Mouse (Mus musculus): ENCODE results near the gene Gm45713.
"Not testable (repeated sequence)": the region's sequence is repeated elsewhere in the genome, so short reads cannot be mapped to it uniquely, and the experiment has no call there.

The Gm45713 gene

DNA sequence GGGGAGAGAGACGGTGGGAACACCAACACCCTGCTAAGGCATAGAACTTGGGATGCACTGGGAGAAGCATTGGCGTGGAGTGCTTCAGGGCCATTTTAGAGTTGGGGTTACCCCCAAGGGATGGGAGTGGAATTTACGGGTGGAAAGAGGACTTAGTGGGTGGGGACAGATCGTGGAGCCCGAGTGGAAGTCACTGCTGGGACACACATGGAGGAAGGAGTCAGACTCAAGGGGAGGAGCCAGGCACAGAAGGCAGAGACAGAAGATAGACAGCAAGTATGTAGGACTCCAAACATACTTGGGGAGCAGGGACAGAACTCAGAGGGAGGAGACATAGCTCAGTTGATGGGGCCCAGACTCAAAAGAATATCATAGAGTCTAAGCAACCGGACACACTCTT is 26.5 kb upstream of the Gm45713 start:
- no peak for DNase-seq

DNA sequence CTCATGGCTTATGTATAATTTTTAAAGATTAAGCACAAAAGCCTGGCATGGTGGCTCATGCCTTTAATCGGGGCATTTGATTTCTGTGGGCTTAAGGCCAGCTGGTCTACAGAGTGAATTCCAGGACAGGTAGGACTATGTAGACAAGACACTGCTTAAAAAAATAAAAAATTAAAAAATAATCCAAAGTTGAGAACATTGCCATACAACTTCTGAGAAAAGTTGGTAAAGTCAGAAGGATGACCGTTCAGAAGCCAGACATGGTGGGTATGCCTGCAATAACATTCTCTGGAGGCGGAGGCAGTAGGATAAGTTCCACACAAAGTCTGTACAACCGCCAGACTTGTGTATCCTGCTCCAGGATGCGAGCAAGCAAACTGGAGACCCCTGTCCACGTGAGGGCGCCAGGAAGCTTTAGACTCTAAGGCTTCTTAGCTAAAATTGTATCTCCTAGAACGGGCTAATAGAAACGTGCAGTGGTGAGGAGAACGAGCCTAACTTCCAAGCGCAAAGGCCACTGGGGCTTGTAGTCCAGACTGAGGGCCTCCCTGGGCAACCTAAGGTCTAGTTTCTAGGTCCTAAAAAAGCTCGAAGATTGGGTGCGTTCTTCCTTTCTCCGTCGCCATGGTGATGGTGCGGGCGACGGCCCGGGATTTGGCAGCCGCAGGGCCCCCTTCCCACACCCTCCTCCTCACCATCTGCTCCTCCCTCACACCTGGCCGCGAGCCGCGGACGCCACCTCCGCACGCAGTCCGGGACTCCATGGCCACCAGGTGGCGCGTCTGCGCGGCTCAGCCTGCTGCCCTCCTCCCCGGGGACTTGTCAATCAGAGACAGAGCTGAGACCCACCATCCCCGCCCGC is 25.8 kb upstream of the Gm45713 start:
- peak; percentile 91 for DNase-seq

DNA sequence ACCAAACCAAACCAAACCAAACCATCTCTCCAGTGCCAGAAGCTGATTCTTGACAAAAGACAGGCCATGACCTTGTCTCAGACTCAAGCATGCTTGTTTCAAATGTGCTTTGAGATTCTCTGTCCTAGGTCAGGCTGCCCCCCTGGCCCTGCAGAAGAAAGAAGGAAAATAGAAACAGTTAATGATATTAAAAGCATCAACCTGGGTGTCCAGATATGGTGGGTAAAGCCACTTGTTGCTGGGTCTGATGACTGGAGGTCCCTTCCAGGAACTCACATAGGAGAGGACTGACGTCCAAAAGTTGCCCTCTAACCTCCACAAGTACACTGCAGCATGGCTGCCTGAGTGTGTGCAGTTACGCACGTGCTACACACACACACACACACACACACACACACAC is 24.8 kb upstream of the Gm45713 start:
- no peak for DNase-seq

DNA sequence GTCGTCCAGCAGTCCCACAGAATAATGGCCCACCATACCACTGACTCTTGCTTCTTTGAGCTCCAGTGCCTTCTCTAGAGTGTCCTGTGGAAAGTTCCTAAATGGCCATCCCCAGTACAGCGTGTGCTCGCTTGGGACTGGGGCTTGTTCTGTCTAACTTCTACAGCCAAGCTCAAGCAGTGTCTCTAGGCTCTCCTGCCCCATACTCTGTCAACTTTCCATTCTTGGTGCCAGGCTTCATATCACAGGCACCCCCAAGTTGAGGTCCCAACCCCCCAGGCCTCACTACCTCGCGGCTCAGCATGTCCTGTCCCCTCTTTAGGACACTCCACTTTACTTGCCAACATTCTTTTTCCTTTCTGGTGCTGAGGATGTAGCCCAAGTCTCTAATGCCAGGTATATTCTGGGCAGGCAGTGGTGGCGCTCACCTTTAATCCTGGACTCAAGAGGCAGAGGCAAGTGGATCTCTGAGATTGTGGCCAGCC is 24.3 kb upstream of the Gm45713 start:
- no peak for DNase-seq

DNA sequence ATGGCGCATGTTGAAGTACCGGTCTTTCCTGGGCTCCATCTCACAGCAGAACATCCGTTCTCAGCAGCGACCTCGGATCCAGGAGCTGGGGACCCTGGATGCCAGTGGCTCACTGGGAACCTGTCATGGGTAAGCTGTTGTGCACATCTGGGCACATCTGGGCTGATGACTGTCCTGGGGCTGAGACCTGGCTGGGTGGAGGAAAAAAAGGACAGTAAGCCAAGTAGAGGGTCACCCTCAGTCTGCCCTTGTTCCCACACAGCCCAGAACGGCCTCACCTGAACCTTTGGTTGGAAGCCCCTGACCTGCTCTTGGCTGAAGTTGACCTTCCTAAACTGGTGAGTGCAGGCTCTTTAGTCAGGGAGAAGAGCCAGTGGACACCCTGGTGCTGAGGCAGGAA is 23.0 kb upstream of the Gm45713 start:
- DNase-seq = no peak

DNA sequence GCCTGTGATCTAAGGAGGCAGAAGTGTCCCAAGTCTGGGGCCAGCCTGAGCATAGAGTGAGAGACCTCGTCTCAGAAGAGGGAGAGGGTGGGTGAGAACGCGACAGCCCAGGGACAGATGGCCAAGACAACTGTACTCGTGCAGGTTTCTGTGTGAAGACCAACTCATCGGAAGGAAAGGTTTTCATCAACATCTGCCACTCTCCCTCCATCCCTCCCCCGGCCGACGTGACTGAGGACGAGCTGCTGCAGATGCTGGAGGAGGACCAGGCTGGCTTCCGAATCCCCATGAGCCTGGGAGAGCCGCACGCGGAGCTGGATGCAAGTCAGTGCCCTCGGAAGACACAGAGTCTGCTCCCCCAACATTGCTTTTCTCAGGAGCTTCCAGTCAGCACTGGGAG is 21.4 kb upstream of the Gm45713 start:
- DNase-seq = no peak

DNA sequence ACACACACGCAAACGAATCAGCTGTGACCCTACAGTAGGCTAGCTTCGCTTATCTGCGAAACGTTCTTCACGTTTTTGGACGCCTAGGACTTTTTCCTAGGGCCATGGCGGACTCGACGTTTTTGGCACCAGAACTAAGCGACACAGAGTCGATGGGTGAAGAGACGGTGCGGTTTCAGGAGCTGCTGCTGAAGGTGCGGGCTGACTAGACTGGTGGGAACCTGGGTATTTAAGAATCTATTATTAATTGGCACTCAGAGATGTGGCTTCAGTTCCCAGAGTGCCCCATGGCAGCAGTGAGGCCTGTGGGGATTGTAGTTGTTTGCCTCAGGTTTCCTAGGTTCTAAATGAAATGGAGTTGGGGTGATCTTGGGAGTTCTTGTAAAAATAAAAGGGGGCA is 20.2 kb upstream of the Gm45713 start:
- no peak for DNase-seq

DNA sequence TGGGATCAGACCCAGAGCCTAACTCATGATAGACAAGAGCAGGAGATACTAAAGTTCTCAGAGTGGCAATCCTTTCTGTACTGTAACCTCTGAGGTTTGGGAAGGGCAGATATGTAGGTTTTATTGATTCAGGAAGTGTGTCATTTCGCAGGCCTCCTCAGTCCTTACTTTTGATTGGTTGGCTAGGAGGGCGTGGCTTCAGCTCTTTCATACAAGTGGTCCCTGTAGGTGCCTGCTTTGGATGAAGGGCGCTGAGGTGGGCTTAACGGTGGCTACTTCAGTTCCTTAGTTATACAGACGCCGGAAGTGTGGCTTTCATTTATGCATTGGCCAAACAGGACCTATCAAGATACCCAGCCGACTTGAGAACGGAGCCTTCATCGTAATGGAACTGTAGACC is 19.6 kb upstream of the Gm45713 start:
- DNase-seq = no peak

DNA sequence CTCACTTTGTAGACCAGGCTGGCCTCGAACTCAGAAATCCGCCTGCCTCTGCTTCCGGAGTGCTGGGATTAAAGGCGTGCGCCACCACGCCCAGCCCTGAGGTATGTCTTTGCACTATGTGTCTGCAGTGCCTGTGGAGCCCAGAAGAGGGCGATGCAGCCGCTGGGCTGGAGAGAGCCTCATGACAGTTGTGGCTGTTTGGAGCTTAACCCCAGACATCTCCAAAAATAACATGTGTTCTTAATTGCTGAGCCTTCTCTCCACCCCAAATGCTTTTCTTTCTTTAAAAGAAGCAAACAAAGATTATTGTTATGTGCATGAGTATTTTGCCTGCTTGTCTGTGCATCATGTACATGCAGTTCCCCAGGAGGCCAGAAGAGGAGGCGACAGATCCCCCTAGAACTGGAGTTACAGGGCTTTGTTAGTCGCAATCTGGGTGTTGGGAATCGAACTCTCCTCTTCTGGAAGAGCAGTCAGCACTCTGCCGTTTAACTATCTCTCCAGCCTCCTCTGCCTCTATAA is 19.0 kb upstream of the Gm45713 start:
- DNase-seq = peak; percentile 67

DNA sequence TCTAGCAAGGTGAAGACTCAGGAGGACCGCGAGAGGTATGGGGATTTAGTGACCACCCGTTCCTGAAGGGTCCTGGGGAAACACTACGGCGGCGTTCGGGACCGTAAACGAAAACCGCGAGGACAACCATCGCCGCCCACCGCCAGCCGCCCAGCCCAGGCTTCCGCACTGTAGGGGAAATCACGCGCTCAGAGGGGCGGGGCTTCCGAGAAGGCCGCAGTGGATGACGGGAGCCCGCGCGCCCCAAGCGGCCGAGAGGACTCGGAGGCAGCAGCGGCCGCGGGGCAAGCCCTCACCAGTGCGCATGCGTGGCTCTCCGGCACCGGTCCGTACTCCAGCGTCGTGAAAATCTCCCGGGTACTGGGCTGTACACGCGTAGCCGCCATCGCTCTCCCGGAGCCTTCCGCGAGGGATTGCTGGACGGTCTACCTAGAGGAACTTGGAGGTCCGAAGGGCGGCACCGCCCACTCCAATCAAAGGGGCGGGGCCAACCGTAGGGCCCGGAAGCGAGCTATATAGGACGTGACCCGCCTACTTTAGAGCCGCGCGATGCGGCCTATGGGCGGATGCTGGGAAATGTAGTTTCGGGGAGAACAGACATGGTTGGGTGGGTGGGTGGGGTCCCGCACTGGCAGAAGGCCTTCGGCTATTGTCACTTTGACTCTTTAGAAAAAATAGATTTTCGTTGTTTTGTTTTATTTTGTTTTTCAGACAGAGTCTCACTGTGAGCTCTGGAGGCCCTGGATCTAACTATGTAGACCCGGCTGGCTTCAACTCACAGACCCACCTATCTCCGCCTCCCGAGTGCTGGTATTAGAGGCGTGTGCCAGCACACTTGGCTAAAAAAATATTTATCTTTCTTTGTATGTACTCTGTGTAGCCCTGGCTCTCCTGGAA is 18.3 kb upstream of the Gm45713 start, which contains the start of the genes Pih1d1 and Aldh16a1:
Gene Pih1d1, plus strand, starts transcription at position 208 of the 897 bp plus-strand sequence.
Gene Aldh16a1, minus strand, starts transcription at position 489 of the 897 bp plus-strand sequence.
- peak; percentile 99 for DNase-seq

DNA sequence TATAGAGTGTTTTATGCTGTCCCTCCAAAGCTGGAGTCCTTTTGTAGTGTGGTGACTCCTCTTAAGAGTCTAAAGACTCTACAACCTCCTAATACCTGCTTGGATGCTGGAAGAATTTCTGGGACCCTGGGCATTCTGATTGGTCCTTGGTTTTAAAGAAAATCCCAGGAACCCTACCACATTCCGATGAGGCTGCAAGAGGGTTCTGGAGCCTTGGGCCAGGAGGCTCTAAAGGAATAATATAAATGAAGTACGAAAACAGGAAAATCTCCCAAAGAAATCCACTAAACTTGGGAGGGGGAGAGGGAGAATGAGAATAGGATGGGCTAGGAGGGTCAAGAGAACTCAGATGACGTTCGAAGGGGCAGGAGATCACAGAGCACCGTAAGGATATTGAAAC is 17.6 kb upstream of the Gm45713 start:
- DNase-seq = no peak

DNA sequence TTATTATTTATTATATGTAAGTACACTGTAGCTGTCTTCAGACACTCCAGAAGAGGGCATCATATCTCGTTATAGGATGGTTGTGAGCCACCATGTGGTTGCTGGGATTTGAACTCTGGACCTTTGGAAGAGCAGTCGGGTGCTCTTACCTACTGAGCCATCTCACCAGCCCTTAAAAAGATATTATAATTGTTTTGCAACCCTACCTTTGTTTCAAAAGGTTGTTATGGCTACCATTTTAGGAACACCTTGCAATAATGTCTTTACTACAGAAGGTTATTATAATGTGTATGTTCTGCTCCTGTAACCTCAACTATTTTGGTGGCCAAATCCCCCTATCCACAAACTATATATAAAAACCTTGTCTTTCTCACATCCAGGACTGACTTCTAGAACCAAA is 17.0 kb upstream of the Gm45713 start:
- DNase-seq = not testable (repeated sequence)

DNA sequence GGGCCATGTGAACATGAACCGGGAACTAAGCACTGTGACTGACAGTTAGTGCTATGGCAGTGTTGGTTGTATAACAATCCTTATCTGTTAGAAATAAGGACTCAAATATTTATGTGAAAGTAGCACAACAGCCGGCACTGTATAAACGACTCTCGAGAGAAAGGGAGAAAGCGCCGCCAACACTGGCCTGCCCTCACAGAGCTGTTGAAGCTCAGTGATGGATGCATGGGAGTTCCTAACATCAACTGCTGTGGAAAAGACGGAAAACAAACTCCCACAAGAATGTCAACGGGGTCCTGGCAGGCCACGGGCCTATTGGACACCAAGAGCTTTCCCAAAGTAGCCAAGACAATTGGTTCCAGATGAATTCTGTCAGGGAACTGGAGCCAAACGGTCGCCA is 15.3 kb upstream of the Gm45713 start:
- DNase-seq = peak; percentile 72

DNA sequence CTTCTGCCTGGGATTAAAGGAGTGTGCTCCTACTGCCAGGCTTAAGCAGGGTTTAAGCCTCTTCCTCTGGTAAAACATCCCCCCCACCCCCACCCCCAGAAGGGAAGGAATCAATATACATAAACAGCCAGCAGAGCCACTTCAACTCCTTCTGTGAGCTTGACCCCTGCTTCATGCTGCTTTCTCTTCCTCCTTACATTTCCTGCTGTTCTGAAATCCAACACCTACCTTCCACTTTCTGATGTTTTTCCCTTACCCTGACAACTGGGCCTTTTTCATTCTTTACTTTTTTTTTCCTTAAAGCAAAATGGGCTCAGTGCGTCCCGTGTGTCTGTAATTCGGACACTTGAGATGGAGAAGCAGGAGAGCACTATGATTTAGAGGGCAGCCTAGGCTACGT is 14.3 kb upstream of the Gm45713 start:
- no peak for DNase-seq

DNA sequence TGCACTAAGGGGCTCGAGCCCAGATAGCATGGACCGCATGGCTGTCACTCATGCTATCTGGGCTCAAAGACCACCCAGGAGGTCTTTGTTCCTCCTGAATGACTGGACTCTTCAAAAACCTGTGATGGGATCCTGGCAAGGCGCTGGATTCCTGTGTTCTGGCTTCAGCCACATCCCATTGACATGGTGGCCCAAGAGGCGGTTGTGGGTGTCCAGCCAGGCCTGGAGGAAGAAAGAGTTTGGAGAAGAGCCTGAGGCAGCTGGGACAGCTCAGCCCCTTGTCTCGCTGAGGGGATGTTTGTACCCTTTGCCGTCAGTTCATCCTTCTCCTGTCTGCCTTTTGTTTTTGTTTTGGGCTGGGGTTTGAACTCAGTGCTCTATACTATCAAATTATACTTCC is 13.5 kb upstream of the Gm45713 start:
- peak; percentile 67 for DNase-seq

DNA sequence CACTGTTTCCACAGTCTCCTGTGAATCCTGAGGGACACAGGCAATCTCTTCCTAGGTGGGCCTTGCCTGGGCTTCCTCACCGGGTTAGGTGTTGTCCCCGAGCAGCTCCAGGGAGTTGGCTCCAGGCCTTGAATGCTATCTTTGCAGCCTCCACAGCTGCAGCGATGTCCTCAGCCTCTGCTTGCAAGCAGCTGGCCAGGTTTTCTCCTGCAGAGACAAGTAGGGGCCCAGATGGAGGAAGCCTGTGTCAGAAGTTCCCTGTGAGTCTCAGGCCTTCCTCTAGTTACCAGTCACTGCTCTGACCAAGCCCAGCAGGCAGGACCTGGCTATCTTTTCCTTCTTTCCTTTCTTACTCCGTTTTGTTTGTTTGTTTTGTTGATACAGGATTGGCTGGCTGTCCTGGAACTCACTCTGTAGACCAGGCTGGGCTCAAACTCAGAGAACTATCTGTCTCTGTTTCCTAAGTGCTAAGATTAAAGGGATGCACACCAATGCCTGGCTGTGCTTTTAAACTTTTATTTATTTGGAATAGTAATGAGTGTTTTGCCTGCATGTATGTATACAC is 12.6 kb upstream of the Gm45713 start:
- no peak for DNase-seq

DNA sequence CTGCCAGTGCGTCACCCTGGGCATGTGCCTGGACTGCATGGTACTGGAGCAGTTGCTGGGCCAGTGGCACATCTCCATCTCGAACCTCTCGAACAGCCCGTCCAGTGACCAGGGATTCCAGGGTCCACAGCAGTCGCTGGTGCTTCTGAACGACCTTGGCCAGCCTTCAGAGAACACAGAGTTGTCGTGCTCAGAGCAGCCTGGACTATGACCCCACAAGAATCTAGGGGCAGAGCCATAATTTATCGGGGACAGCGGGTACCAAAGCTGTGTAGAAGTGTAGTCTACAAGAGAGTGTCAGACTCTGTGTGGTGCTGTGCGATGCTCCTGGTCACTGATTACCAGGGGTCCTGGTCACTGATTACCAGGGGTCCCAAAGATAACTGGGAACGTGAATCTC is 11.9 kb upstream of the Gm45713 start:
- DNase-seq = peak; percentile 55

DNA sequence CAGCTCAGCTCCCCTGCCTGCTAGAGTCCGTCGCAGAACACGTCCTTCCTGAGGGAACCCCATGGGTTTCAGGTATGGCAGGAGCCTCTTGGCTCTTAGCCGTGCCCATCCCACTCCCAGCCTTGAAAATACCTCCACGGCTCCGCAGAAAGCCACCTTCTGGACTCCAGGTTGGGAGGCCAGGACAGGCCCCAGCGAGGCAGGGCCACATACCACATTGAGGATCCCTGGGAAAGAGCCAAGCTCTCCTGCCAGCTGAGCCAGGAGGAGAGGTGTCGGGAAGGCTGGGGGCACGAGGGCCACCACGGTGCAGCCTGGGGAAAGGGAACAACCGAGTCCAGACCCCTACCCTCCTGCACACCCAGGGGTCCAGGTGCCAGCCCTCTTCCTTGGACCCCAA is 11.2 kb upstream of the Gm45713 start:
- peak; percentile 44 for DNase-seq

DNA sequence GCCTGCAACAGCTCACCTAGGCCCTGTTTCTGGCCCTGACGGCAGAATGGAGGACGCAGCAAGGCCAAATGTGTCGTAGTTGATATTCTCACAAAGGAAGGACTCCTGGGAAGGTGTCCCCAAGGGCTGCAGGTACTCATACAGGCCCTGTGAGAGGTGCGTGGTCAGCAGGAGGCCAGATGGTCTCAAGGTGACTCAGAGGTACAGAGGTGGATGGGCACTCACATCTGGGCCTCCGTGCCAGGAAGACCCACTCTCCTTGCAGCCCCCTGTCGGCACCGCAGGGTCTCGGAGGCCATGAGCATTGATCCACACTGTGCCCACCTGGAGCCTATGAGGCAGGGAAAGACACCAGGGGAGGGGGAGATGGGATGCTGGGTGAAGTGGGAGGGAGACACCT is 9.4 kb upstream of the Gm45713 start:
- DNase-seq = no peak

DNA sequence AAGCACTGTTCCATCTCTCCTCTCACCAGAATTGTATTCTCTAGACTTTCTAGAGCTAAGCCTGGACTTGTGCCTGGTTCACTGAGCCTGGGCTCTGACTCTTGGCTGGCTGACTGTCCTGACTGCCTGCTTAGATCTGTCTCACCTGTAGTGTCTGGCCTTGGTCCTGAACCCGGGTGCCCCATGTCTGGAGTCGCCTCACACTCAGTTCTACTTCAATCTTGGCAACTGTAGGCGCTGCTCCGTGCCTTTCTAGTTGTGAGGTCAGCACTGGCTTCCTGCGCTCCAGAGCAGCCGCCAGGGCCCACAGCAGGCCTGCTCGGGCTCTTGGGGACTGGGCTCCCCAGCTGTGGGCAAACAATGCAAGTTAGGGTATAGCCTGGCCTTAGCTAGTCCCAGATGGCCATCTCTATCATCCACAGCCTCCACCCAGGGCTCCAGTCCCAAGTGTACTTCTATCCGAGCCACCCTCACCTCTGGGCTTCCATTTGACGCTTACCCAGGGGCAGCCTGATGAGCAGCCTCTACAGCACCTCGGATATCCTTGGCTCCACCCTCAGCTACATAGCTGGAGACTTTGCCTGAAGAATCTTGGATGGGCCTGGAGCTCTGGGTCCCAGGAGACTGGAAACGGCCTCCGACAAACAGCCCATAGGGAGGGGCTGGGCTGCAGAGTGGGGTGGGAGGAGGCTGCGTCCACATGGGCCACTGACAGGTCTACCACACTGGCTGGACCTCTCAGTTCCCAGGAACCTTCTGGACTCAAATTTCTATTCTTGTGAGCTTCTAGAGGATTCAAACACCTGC is 8.5 kb upstream of the Gm45713 start:
- no peak for DNase-seq

DNA sequence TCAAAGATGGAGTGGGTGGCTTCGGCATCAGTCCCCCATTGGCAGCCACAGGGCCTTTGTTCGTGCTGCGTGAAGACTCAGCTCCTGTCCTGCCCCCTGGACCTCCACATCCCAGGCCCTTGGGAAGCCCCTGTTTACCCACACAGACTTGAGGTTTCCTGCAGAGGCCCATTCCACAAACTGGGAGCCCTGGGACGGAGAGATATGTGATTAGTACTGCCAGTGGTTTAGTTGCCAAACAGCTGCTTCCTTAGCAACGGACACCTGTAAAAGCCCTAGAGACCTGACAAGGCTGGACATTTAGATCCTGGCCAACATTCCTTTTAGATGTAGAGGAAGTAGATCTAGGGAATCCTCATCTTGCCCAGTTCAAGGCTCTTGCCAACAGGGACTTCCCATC is 5.9 kb upstream of the Gm45713 start:
- DNase-seq = no peak

DNA sequence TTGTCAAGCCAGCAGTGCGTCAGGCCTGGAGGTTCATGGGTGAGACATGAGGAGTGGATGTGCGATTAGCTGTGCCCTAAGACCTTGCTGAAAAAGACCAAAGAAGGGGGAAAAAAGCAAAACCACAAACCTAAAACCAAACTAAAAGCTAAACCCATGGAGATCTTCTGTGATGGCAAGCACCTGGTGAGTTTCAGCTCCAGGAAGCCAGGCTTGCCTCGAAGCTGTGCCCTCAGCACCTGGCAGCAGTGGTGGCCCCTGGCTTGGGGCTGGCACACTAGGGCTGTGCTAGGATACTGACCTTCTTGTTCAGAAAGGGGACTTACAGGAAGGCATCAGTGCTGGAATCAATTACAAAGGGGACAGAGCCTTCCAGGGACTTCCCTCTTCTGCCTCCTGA is 5.3 kb upstream of the Gm45713 start:
- DNase-seq = no peak

All from kidney, postnatal 14 days (tissue).